Mouse (Mus musculus) inflammation-experienced regulatory T-cells, adult 6 months (primary cell): ENCODE data around the gene Ngly1. TPM values are rescaled to one million over a fixed set of nuclear protein-coding genes. Genes with fewer than 3 reads are reported as not detected.

Experiments
- ATAC-seq: one replicate; pipeline ENCODE4 v1.8.0; 2017
- polyA plus RNA-seq, 3 experiments: library from polyadenylated mRNA; unstranded; fragments of 100-300 nt; shearing (Covaris generic); gene quantifications; one replicate each; pipeline ENCODE4 v1.2.1; 2017

The Ngly1 gene
- polyA plus RNA-seq, 3 experiments from 2014 or later: 78.7 to 102 (median 93.2) TPM

- no peak for ATAC-seq
These were observed 86.8 kb downstream of the Ngly1 start for GRCm38 (mm10) chr14:16335835-16336417.

- no peak for ATAC-seq
These were observed 98.4 kb downstream of the Ngly1 start for GRCm38 (mm10) chr14:16347505-16347904.

DNA sequence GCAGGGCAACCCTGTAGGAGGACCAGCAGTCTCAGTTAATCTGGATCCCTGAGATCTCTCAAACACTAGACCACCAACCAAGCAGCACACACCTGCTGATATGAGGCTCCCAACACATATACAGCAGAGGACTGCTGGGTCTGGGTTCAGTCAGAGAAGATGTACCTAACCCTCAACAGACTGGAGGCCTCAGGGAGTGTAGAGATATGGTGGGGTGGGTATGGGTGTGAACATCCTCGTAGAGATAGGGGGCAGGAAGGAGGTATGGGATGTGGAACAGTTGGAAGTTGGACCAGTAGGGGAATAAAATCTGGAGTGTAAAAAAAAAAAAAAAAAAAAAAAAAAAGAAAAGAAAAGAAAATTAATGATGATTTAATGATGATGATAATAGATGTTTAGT, 110.6 kb downstream of the Ngly1 start:
- no peak for ATAC-seq

Other genes starting within 250 kb of the Ngly1 start
- 1 to 10 TPM; 4.4 to 6.8 (median 5.6) TPM for gene Oxsm, start 528 bp downstream of the Ngly1 start, polyA plus RNA-seq
- gene Top2b, start 115.9 kb downstream of the Ngly1 start, polyA plus RNA-seq: 100 to 1,000 TPM in 1 of 3 experiments, 10 to 100 TPM in 2; 58.0 to 117 (median 58.3) TPM